Mouse (Mus musculus) G1E (cell line): ENCODE results near the gene Itsn1.

Experiments
- CTCF ChIP-seq: IDR thresholded peaks from 2 replicates; pipeline ENCODE4 v1.5.1; 2012; ENCODE audit warnings: low read depth, low read length, inconsistent platforms, mixed read lengths
- GATA1 ChIP-seq: IDR thresholded peaks from 2 replicates; pipeline ENCODE4 v1.6.1; 2012; ENCODE audit warnings: borderline replicate concordance, low read length, inconsistent platforms, mixed read lengths
- POLR2AphosphoS5 ChIP-seq: IDR thresholded peaks from 2 replicates; pipeline ENCODE4 v1.6.1; 2012; ENCODE audit warnings: low read depth, low read length, inconsistent platforms; ENCODE audit not compliant: insufficient replicate concordance
- TAL1 ChIP-seq: conservative IDR thresholded peaks from 2 replicates; pipeline ENCODE4 v1.6.1; 2012; ENCODE audit warnings: low read depth, low read length, inconsistent platforms, mixed read lengths

GRCm38 (mm10) chr16:91865570-91866257 is 136.6 kb downstream of the Itsn1 start:
- TF ChIP-seq GATA1 (no peak), CTCF (no peak), TAL1 (no peak), POLR2AphosphoS5 (no peak)
